In the genomic region with DNA sequence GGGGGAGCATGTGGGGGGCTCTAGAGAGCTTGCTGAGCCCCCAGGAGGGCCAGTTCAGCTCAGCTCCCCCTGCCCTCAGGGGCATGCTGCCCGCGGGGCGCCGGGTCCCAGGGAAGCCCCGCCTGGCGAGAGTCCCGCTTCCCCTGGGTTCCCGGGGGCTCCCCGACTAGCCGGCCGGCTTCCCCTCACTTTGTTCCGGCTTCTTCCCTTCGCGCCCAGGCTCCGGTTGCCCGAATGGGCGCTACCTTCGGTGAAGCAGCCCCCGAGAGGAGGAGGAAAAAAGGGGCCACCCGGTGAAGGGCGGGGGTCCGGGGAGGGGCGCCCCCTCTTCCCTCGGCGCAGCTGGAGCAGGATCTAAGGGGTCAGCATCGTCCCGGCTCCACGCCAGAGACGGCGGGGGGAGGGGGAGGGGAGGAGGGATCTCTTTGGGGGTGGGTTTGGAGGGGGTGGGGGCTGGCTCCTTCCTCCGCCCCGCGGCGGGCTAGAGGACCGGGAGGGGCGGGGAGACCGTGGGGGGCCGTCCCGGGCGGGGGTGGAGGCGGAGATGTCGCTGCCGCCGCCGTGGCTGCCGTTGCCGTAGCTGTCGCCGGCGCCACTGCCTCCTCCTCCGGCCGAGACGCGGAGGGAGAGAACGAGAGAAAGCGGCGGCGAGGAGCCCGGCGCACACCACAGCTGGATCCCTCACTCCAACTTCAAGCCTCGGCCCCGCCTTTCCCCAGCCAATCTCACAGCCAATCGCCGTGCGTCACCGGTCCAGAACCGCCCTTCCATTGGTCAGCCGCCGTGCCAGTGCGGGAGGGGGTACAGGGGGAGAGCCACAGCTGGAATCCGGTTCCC, we compare ENCODE assay signal across 8 mouse cellular contexts. TPM values are rescaled to one million over a fixed set of nuclear protein-coding genes. Genes with fewer than 3 reads are reported as not detected.
DNase-seq lines count a peak whose midpoint lies in the region; ATAC-seq and TF ChIP-seq lines count a peak whose summit lies in the region.

A gene (minus strand): TSS at position 492 of the 837 bp plus-strand sequence.

- H3K36me3 ChIP-seq in limb, embryonic 13.5 days = no peaks in the 10 kb centered on the region
- no peaks in the 10 kb centered on the region for H3K36me3 ChIP-seq in midbrain, embryonic 15.5 days (replicated peaks)

- peak; percentile 73 for DNase-seq in CD4-positive helper T cell, adult 2 months (ENCODE audit: low read depth, low spot score)
- peak; percentile 94 for DNase-seq in brain, embryonic 14.5 days (ENCODE audit: low read depth)
- peak; percentile 88 to 91 for DNase-seq in heart, adult 9 months (ENCODE audit: low spot score in 2 of 2)
- peak; percentile 79 for DNase-seq in kidney, adult 9 months
- DNase-seq in spleen, postnatal 14 days (ENCODE audit: low spot score in 2 of 2) = peak; percentile 43 to 45

- peaks cover 22% of the 10 kb centered on the region for H3K27me3 ChIP-seq in limb, embryonic 13.5 days
- H3K27me3 ChIP-seq in midbrain, embryonic 15.5 days (replicated peaks) = 0 out of 2 replicates have a peak, but pooled peaks cover 10% of the 10 kb centered on the region

- H3K4me1 ChIP-seq in limb, embryonic 13.5 days = peaks cover 55% of the 10 kb centered on the region
- H3K4me1 ChIP-seq in midbrain, embryonic 15.5 days = peaks cover 65% of the 10 kb centered on the region

- peak within 1 kb of the TSS; percentile 99 for H3K27ac ChIP-seq in limb, embryonic 13.5 days
- H3K27ac ChIP-seq in midbrain, embryonic 15.5 days = peak within 1 kb of the TSS; percentile 95

- under 1% methylated on average over 46 of the region's 71 CpGs for WGBS in limb, embryonic 13.5 days
- 0% methylated on average over 54 of the region's 71 CpGs for WGBS in midbrain, embryonic 15.5 days

- peak; percentile 85 for ATAC-seq in erythroblast, adult 5-6 weeks (replicated peaks; ENCODE audit: low FRiP score, poor library complexity, severe bottlenecking)
- peak; percentile 93 for ATAC-seq in limb, embryonic 13.5 days (ENCODE audit: low FRiP score, low read depth)
- ATAC-seq in midbrain, embryonic 15.5 days (replicated peaks) = peak; percentile 89

- H3K9me3 ChIP-seq in limb, embryonic 13.5 days = no peaks in the 10 kb centered on the region
- no peaks in the 10 kb centered on the region for H3K9me3 ChIP-seq in midbrain, embryonic 15.5 days

- peak within 1 kb of the TSS; percentile 85 for H3K4me2 ChIP-seq in limb, embryonic 13.5 days (replicated peaks)
- peak within 1 kb of the TSS; percentile 85 for H3K4me2 ChIP-seq in midbrain, embryonic 15.5 days

- H3K4me3 ChIP-seq in limb, embryonic 13.5 days = peak within 1 kb of the TSS; percentile 98
- peak within 1 kb of the TSS; percentile 71 for H3K4me3 ChIP-seq in midbrain, embryonic 15.5 days

- TF ChIP-seq CTCF in brain, embryonic 14.5 days (IDR thresholded peaks at IDR 0.05; ENCODE audit: borderline replicate concordance, extremely low read depth, insufficient read depth, insufficient read length) = no peak

- H3K9ac ChIP-seq in limb, embryonic 13.5 days = peak within 1 kb of the TSS; percentile 100
- H3K9ac ChIP-seq in midbrain, embryonic 15.5 days = peak within 1 kb of the TSS; percentile 85

- TF ChIP-seq POLR2A in brain, embryonic 14.5 days (IDR thresholded peaks at IDR 0.05; ENCODE audit: borderline replicate concordance, extremely low read depth, insufficient read depth, insufficient read length, poor library complexity, severe bottlenecking) = peak; percentile 67

RNA-seq across cellular contexts. Expression of the gene that starts here (rescaled TPM):
- polyA plus RNA-seq in brain, embryonic 14.5 days (2012; rRNA removed) = 208 and 232 TPM in 2 replicates
- 109 and 122 TPM in 2 replicates for total RNA-seq in erythroblast, adult 5-6 weeks (2015; ENCODE audit: low replicate concordance)
- 78.9 and 102 TPM in 2 replicates for total RNA-seq in erythroblast, adult 5-6 weeks (2017; ENCODE audit: low replicate concordance)
- 25.9 and 32.7 TPM in 2 replicates for polyA plus RNA-seq in limb, embryonic 13.5 days (2015; fragmentation: Nextera tagmentation; extraction: Ambion mirVana)
- 17.7 and 20.7 TPM in 2 replicates for polyA plus RNA-seq in midbrain, embryonic 15.5 days (2015; fragmentation: Nextera tagmentation; extraction: Ambion mirVana)

Comparison
In these comparisons a context has a peak if more than half of its experiments do, and no peak if none do; other contexts are left out.
1. Peak in every context shown above with its lines: DNase-seq, ATAC-seq, H3K4me3 ChIP-seq and H3K27ac ChIP-seq.
2. DNase-seq: peak in every context shown above with its lines; median percentile 94 in brain, embryonic 14.5 days; 90 in heart, adult 9 months; 79 in kidney, adult 9 months; 73 in CD4-positive helper T cell, adult 2 months; 44 in spleen, postnatal 14 days.